Mouse (Mus musculus) layer of hippocampus, postnatal 25 days (tissue): ENCODE results near the gene Ppox. TPM values are rescaled to one million over a fixed set of nuclear protein-coding genes. Genes with fewer than 3 reads are reported as not detected.
"Not testable (repeated sequence)": the region's sequence is repeated elsewhere in the genome, so short reads cannot be mapped to it uniquely, and the experiment has no call there.

Source experiments
- DNase-seq, 2 experiments: peaks; one replicate each; pipeline ENCODE4 v3.0.0; 2022; ENCODE audit warnings: mixed read lengths in 2 of 2, low spot score in 1 of 2; ENCODE audit errors: extremely low spot score in 1 of 2
- total RNA-seq, 2 experiments: library from RNA; stranded (reverse); gene quantifications; 2 replicates each; pipeline ENCODE4 v1.2.3; 2021

The Ppox gene
- 10 to 100 TPM; 21.9 to 33.4 TPM for total RNA-seq

DNA sequence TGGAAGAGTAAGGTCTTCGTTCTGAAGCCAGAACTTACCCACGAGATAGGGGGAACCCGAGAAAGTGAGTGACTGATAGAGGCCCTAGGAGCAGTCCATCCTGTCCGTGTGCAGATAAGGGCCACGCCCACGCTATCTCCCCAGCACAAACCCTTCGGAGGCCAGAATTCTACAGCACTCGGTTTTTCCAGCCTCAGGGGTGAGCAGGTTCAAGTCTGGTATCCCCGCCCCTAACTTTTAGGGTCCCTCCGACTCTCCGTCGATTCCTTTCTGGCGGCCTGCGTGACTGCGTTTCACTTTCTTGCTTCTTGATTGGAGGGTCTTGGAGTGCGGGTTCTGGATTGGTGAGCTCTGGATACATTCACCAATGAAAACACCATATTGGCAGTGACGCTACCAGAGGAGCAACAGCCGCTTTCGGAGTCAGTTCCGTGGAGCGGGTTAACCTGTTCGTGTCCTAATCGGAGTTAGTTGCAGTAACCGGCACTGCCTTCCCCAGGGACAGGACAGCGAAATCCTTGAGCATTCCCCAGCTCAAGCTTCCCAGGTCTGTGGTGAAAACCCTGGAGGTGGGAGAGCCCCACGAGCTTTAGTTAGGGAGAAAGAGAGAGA is at the start of gene Ppox:
TSS of gene Ppox (minus strand) at position 271 of the 612 bp plus-strand sequence.
- DNase-seq, result peak; percentile 69 to 73

DNA sequence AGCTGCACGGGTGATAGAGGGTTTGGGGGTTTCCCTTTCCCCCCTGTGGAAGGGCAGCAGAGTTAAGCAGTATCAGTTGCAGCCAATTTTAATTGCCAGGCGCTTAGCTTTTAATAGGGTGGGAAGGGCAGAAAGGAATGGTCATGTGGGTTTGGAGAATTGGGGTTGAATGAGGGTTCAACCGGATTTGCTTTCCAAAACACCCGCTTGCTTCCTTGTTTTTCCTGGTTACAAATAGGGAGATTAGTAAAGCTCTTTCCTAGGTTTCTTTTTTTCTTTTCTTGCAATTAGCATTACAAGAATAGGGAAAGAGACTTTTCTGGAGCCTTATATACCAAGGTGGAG is 49.2 kb upstream of the Ppox start:
- DNase-seq, result no peak

DNA sequence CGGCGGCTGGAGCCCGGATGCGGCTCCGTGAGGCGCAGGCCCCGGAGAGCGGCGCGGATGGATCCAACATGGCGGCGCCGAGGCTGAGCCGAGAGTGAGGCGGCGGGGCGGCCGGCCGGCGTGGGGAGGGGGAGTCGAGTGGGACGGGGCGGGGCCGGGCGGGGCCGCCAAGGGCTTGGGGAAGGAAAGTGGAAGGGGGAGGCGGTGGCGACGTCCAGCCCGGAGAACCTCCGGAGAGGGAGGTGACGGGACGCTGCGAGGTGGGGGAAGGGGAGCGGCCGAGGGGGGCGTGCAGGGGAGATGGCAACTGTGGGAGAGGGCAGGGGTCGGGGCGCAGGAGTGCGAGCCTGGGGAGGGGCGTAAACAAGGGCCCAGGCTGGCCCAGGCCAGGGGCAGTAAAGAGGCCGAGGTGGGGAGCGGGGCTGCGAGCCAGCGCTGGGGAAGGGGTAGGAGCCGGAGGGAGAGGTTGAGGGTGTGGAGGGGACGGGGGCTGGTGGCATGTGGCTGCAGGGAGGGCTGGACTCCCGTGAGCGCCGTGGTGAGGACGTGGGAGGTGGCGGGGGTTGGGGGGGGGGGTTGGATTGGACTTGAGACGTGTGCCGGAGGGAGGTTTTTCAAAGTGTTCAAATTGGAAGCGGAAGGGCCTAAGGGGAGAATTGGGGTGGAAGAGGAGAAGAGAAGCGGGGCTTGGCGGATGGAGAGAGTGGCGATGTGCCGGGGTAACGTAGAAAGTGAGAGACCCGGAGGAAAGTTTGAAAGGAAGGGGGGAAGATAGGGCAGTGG is 48.6 kb upstream of the Ppox start:
- peak; percentile 56 to 63 for DNase-seq

DNA sequence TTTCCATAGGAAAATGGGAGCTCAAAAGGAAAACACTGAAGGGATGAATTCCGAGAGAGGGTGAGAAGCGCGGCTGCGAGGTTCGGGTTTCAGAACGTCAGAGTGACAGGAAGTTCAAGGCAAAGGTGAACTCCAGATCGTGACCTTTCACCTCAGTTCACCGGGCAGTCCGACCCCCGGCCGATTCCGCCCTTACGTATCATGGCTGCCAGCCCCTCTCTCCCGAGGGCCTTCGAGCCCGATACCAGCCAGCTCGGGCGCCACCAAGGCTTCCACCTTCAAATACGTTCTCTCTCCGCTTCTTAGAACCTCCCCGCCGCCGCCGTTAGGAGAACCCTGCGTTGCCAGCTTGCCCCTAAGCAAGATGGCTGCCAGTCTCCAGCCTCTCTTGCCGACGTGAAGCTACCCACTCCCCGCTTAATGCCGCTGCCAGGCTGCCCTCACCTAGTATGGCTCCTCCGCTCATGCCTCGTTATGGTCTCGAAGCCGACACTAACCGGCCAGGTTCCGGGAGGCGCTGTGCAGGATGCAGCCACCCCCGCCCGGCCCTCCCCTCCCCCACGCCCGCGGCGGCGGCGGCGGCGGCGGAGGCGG is 48.0 kb upstream of the Ppox start, which contains the start of gene Dedd:
TSS of gene Dedd (plus strand) at position 307 of the 594 bp plus-strand sequence.
- peak; percentile 77 to 90 for DNase-seq

DNA sequence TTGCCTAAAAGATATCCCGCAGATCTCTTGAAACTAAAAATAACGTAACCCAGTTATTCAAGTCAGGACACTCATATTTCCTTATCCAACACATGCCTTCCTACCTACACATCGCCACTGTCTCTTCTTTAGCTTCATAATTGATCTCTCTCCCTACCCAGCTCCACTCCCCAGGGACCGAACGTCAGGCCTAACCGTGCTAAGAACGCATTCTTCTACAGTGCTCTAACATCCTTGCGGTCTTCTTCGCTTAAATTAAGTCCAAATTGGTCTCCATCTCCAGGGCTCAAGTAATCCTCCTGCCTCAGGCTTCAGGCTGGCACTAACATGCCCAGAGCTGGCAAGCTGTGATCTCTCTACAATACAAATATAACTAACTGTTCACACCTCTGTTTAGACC is 47.3 kb upstream of the Ppox start:
- DNase-seq, result no peak

DNA sequence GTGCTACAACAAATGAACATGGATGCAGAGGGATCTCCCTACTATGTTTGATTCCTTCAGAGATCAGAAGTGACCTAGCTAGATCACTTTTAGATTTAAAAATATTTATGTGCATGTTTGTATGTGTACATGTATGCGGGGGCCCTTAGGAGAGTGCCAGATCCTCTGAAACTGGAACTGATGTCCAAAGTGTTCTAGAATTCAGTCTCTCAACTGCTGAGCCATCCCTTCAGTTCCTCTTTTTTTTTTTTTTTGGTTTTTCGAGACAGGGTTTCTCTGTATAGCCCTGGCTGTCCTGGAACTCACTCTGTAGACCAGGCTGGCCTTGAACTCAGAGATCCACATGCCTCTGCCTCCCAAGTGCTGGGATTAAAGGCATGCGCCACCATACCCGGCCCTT is 45.6 kb upstream of the Ppox start:
- DNase-seq, result not testable (repeated sequence)

DNA sequence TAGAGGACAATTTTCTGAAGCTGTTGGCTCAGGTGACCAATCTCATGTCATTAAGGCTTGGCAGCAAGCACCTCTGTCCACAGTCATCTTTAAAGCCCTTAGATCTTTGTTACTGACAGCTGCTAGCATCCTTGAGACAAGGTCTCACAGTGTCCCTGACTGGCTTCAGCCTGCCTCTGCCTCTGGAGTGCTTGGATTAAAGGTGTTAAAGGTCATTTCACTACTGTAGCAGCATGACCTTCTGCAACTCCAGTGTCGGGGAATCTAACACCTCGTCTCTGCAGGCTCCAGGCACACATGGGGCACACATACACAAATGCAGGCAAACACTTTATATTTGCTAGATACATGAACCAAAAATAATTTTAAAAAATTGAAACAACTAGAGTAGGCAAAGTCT is 44.6 kb upstream of the Ppox start:
- DNase-seq, result no peak

DNA sequence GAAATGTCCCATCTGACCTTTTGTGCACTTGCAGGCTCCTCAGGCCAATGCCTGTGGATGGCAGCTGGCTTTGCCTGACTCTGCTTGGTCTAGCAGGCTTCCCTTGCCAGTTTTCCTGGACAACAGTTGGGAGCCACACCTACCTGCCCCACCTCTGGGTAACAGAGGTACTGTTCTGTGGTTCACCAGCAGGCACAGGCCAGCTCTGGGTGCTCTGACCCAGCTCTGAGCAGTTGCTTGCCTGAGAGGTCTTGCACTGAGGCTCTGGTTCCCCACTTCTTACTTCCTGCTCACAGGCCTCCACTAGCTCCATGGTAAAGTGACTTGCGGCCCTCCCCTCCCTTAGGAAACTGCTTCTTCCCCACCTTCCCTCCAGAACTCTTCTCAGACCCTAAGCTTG is 41.0 kb upstream of the Ppox start:
- DNase-seq, result no peak

DNA sequence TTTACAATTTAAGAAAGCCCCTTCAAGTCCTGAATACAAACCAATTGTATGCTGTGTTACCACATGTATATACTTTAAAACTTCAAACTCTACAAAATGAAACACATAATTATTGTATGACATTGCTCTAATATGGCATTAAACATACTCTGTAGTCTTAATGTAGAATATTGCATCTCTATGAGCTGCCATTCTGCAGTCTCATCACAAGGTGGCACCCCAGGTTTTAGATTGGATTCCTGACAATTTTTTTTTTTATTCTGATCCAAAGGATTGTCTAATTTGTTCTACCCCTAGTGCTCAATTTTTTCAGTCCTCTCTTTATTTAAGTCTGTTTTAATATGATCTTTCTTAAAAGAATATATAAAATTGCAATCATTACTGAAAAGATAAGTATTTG is 40.4 kb upstream of the Ppox start:
- no peak for DNase-seq

DNA sequence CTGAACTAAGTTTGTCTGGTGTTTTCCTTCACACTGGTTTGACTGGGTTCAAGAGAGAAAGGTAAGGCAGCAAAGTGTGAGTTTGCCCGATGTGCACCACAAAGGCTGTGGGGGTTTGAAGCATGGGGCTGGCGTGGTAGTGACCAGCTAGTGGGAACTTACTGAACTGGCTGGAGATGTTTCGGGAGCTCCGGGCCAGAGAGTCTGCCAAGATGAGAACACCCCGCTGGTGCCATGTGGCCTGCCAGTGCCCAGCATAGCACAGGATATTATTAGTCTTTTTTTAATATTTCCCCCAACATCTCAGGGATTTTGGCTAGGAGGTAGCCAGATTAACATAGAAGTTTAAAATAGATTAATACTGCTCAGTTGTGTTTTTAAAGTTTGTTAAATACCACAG is 39.2 kb upstream of the Ppox start:
- DNase-seq, result no peak

DNA sequence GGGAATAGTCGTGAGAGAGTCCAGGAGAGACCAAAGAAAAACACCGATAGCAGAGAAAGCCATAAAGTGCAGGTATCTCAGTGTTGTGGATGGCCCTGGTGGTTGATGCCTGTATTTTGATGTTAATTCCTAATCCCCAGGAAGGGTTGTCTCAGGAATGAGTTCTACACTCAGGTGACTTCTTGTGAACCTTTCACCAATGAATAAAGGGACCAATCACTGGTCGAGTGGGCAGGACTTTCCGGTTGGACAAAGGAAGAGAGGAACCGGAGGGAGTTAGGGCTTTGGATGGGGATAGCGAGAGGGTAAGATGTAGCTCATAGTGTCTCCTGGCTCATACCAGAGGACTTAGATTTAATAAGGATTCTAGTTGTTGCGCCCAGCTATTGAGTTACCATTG is 38.8 kb upstream of the Ppox start:
- no peak for DNase-seq

DNA sequence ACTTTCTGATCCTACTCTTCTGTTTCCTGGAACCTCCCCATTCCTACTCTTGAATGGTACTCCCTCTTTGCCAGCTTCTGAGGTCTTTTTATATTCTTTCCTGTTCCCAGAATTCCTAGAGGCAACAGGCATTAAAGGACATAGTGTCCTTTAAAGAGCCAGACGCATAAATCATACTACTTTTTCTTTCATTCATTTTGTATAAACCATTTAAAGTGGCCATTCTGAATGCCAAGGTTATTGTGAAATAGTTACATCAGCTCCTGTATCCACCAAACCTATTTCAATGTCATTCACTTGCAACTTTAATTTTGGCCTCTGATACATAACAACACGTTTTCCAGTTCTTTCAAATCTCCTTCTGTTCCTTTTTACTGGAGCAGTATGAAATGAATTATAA is 28.3 kb upstream of the Ppox start:
- DNase-seq, result no peak

DNA sequence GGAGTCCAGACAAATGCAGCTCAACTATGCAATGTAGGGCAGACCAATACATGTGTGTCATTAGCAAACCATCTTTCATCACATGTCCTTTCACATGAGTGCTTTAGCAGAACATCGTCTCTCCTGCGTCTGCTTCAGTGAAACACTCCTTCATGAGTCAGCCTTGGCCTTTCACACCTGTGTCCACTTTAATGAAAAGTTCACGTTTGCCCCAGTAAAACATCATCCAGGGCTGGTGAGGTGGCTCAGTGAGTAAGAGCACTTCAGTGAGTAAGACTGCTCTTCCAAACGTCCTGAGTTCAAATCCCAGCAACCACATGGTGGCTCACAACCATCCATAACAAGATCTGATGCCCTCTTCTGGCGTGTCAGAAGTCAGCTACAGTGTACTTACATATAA is 25.2 kb upstream of the Ppox start:
- not testable (repeated sequence) for DNase-seq

DNA sequence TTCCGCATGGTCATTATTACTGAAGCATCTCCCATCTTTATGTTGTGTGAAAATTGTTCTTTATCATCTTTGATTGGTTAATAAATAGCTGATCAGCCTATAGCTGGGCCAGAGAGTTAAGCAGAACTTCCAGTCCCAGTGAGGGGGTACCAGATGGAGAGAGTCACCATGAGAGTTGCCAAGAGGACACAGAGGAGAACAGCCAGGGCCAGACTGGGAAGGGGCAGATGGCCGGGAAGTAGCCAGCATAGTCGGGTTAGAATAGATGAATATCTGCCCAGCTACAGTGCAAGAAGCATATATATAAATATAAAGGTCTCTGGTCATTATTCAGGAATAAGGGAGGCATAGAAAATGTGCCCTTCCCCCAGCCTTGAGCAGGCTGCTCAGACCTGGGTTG is 17.2 kb upstream of the Ppox start:
- DNase-seq, result no peak

DNA sequence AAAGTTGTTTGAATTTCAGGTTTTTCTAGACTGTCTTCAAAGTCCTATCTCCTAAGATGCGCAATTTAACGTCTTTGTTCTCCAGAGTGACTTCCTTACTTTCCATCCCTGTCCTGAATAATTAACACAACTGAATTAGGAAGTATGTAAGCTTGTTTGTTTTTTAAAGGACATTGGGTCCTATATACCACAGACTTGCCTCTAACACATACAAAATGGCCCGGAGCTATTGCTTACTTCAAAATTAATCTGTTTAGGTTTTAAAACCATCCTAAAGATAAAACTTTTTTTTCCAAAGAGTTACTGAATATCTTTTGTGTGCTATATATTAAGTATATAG is 14.0 kb upstream of the Ppox start:
- no peak for DNase-seq

DNA sequence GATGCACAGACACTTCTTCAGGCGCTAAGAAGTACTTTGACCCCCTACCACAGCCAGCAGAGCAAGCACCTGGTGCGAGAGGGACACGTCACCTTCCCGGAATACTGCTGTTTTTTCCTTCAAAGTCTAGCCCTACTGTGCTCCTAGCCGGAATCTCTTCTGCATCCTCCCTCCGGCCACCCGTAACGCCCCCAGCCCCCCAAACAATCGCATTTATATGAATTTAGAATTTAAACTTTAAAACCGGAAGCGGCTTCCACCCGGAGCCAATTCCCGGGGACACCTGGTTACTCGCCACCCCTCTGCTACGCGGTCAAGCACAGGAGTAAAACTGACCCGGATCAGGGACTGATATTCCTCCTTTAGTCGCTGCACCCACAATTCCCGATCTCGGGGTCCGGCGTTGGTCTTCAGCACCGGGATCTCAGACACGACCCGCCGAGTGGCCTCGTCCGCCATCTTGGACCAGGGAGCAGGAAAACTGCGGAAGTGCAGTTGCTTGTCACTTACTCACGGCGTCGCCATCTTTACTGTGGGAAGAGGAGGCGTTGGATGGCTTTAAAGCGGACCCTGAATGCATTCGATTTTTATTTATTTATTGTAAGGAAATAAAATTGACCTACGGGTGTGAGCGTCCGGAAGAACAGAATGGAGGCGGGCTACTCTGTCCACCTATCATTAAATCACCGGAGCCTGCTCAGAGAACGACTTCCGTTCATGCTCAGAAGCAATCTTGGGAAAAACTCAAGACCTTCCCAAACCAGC is 13.5 kb upstream of the Ppox start, which contains the start of gene Ufc1:
TSS of gene Ufc1 (minus strand) at position 727 of the 765 bp plus-strand sequence.
- DNase-seq, result peak; percentile 70 to 82

DNA sequence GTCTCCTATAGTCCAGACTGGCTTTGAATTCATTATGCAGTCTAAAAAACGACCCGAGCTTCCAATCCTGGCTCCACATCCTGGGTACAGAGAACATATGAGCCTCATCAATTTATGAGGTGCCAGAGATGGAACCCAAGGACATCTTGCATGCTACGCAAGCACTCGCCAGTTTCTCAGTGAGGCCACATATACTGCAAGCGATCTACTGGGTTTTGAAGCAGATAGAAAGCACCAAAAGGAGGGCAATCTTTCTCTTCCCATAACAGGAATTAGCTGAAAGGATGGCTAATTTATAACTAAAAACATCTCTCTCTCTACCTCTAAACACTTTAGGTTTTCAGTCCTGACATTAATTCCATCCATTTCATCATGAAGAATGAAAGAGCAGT is 12.9 kb upstream of the Ppox start:
- no peak for DNase-seq

DNA sequence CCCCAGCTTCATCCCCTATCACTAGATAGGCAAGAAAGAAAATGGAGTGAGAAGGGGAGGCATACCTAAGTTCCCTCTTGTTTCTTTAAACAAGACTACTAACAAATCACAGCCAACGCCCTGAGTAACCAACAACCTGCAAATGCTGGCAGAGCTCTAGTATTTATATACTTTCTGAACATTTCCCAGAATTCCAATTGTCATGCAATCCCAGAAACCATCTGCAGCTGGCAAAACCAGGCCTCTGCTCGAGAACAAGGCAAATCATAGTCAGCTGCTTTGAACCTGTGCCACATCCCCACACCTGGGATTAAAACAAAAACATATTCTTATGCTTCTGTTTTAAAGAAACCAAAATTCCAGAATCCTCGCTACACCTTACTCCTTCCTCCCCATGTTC is 12.4 kb upstream of the Ppox start:
- DNase-seq, result no peak

DNA sequence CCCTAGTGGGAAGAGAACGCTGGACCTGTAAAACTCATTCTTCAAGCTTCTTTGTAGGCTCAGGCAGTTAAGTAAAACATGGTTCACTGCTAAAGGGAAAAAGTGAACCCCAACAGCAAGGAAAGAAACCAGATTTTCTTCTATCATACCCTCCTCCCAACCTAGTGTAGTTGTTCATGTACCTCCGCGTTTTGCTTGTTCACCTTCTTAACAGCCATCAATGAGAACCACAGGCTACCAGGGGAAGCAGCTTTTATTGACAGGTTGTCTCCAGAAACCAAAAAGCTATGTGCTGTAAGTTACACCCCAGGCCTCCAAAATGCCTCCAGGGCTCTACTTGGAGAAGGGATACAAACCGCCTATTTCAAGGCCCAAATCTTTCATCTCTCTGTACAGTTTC is 7.3 kb upstream of the Ppox start:
- no peak for DNase-seq

DNA sequence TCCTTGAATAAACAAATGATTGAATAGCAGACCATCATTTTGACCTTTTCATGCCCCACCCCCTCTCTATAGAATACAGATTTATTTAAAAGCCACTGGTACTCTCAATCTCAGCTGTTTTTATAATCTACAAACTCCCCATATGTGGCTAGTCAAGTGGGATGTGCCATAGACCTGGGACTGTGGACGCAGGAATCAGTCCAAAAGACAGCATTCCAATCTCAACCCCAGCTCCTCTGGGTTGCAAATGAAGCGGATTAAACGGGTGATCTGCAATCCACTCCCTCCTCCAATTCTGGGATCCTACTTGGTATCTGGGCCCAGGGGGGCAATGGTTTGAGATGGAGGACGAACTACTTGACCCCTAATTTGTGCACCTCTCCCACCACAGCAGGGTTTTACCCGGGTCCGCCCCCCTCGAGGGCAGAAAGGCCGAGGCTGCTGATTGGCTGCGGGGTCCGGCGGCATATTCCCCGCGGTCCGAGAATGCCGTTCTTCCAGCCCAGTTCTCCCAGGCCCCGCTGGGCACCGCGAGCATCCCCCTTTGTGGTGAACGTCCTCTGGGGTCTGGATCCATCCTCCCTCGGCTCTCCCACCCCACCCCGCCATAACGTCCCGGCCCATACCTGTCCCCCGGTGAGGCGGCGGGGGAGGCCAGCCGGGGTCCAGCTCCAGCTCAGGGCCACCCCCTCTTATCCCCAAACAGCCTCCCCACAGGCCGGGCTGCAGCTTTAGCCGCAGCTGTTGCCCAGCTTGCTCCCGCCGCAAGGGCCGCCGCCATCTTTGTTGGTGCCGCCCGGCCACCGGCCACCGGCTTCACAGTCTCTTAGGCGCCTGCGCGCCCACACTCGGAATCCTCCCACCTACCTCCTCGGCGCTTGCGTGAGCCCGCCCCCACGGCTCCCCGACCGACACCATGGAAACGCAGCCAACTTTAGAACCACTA is 6.4 kb upstream of the Ppox start, which contains the start of gene Usp21:
TSS of gene Usp21 (minus strand) at position 856 of the 946 bp plus-strand sequence.
- DNase-seq, result peak; percentile 85 to 92
